Mouse (Mus musculus) adrenal gland, adult 18-20 months (tissue): ENCODE results near the gene Fbxw4. TPM values are rescaled to one million over a fixed set of nuclear protein-coding genes. Genes with fewer than 3 reads are reported as not detected.

ENCODE experiments used
- DNase-seq, 2 experiments: peaks; one replicate each; pipeline ENCODE4 v3.0.0; 2021 to 2022; ENCODE audit warnings: low spot score in 2 of 2
- long read RNA-seq, 2 experiments: library from polyadenylated mRNA; stranded (forward); transcript quantifications; one replicate each; pipeline ENCODE4 v2.0.0; 2021
- total RNA-seq, 2 experiments: library from RNA; stranded (reverse); gene quantifications; 1 replicate in 1 of 2; 2 replicates in 1 of 2; pipeline ENCODE4 v1.2.3; 2021

The Fbxw4 gene
- total RNA-seq, result 10 to 100 TPM; 30.9 to 47.7 TPM
- long read RNA-seq, experiment 1, transcript Fbxw4-201 (9 exons, 2,068 nt), result major isoform, 17 of 35 reads
- long read RNA-seq, experiment 1, partial matches to known transcripts, result 1 of 35 reads
- long read RNA-seq, experiment 1, other reads (novel, unspliced or antisense), result 16 of 35 reads
- long read RNA-seq, experiment 2, transcript Fbxw4-201 (9 exons, 2,068 nt), result major isoform, 39 of 63 reads
- long read RNA-seq, experiment 2, partial matches to known transcripts, result 2 of 63 reads
- long read RNA-seq, experiment 2, other reads (novel, unspliced or antisense), result 19 of 63 reads

DNA sequence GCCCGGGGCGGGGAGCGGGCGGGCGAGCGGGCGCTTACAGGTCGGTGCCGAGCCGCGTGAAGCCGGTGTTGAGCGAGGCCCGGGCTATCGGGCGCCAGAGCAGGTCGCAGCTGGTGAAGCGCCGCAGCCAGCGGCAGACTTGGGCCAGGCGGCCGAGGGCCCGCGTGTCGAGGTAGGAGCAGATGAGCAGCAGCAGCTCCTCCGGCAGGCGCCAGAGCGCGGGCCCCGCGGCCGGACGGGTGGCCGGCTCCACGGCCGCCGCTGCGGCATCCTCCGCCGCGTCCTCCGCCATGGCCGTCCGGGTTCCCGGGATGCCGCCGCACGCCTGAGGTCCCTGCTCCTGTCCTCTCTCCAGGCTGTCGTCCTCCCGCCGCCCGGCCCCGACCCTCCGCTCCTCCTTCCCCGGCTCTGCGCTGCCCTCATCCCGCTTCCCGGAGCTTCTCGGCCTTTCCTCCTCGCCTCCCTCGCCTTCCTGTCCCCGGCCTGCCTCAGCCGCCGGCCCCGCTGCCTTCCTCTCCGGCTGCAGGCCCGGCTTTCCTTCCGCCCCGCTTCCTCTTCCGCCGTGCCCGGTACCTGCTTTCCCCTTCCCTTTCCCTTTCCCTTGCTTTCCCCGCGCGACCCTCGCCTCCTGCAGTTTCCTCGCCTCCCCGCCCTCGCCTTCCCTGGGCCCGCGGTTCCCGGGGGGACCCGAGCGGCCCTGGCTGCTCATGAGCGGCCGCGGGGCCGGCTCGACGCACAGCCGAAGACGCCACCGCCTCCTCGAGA lies at the start of gene Fbxw4:
Gene Fbxw4 (minus strand): TSS at position 575 of the 765 bp plus-strand sequence.
- peak; percentile 74 to 76 for DNase-seq

DNA sequence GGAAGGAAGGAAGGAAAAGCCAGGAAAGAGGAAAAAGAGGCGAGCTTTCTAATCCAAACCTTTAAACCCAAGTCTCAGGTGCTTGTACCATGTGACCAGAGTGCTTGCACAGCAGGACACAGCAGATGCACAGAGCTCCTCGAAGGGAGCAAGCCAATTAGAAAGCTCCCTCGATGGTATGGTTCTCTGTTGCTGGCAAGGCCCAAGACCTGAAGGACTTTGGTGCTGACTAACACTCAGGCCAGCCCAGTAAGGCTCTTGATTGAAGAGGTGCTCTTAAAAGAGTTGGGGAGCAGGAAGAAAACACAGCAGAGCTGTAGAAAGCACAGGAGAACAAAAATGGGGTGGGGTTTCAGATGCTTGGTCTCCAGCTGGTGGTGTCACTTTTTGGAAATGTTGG lies 48.6 kb upstream of the Fbxw4 start:
- no peak for DNase-seq

DNA sequence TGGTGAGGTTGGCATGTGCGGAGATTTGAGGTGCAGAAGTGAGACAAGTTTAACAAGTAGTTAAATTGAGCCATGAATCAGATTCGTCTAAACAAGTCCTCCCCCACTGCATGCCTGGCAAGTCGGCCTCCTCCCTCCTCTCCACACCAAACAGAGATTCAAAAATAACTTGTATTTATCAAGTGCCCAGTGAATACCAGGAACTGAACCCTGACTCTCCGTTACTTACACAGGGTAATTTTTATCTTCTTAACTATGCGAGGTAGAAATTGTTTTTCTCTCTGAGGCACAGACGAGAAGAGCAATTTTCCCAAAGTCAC lies 36.1 kb upstream of the Fbxw4 start:
- no peak for DNase-seq

DNA sequence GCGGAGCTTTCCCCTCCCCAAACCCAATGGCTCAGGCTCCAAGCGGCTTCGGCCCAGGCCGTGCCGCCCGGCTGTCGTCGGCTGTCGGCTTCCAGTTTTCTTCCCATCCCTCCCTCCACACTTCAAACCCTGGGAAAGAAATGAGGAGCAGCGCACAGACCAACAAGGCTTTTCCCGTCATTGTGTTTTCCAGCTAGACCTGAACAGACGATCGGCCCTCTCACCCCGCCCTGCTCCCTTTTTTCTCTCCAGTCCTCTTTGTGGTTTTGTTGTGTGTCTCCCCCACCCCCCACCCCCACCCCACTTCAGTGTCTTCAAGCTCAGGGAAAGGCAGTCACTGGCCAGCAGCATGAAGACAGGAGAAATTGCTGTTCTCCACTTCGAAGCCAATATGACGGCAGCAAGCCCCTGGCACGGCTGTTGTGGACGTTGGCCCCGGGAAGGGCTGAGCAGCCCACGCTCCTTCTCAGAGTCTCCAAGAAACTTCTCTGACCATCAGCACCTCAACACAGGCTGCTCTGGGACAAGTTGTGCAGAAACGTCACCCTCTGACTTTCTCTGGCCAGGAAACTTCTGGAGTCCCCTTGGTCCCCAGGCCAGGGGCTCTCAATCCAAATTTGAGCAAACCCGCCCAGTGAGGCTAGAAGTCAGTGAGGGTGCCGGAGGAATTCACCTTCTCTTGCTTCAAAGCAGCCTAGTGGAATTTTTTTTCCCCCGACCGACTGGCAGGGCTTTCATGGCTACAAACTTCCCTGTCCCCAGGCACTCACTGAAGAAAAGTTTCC lies 35.6 kb upstream of the Fbxw4 start:
- no peak for DNase-seq

DNA sequence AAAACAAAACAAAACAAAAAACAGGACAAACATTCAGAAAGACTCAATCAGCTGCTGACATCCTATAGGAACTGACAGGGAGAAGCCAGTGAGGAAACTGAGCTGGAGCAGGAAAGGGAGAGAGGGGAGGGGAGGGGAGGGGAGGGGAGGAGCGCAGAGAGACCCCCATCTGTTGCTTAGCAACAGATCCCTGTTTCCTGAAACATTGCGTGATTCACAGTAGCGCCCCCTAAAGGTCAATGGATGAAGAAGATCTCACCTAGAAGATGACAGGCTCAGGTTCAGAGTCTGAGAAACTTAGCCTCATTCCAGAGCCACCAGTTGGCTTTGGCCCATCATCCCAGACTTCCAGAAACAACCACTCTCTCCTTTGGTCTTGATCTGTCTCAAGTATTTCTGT lies 33.9 kb upstream of the Fbxw4 start:
- DNase-seq, result no peak

DNA sequence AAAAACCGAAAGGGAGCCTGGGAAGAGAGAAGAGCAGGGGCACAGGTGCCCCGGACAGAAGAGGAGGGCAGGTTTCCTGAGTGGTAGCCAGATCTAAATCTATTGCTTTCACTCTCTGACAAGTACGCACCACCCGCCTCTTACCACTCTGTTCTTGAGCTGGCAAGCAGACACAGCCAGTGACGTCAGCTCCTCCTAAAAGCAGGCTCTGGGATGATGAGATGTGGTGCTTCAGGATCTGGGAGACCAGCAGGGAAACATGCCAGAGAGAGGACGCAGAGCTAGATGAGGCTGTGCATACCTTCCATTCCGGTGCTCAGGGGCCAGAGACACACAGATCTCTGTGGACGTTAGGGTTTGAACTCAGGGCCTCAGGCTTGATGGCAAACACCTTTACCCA lies 32.1 kb upstream of the Fbxw4 start:
- no peak for DNase-seq

DNA sequence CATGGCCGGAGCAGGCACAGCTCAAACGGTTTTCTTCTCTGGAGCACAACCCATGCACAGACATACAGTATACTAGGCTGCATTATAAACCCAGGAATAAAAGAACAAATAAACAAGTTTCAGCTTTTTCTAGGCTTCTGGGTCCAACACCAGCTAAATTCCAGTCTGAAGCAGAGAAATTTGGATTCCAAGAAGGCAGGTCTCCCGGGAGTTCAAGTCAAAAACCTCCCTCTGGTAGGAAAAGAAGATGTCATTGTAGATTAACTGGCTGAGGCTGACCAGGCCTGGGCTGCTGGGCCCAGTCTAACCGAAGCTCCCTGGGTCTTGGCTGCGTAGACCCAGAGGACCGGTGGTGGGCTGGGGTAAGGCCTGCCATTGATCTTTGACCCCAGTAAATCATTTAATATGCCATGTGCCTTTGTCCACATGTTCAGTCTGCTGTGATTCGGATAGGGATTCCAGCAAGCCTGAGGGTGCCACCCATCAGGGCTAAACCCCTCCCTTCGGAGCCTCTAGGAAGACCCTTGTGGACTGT lies 31.0 kb upstream of the Fbxw4 start:
- DNase-seq, result no peak

DNA sequence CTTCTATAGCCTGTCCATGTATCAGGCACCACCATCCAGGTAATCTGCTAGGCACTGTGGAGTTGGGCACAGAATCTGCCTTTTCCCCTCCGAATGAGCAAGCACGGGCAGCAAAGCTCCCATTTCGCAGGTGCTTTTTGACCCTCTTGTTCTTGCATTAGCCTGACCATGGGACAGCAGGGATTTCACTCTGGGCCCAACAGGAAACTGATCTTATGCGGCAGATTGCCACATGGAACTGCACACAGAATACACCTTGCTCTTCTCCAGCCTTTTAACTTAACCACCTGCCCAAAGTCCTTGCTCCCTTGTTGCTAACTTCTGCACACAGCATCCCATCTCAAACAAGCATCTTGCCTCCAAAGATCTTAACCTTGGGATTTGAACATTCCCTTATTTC lies 26.9 kb upstream of the Fbxw4 start:
- DNase-seq, result no peak

DNA sequence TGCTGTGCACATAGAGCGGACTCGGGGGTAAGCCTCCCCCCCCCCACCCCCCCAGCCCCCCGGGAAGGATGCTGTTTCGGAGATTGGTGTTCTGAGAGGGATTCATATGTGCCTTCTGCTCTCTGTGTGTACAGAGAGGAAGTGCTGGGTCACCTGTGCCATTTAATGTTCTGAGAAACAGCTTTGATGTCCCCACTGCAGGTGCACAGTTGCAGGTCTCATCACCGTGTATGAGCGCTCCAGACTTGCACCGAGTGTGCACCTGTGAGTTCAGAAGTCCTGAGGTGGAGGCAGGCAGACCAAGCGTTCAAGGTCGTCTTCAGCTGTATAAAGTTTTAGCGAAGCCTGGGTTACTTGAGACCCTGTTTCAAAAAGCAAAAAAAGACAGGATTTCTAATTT lies 23.6 kb upstream of the Fbxw4 start:
- no peak for DNase-seq

DNA sequence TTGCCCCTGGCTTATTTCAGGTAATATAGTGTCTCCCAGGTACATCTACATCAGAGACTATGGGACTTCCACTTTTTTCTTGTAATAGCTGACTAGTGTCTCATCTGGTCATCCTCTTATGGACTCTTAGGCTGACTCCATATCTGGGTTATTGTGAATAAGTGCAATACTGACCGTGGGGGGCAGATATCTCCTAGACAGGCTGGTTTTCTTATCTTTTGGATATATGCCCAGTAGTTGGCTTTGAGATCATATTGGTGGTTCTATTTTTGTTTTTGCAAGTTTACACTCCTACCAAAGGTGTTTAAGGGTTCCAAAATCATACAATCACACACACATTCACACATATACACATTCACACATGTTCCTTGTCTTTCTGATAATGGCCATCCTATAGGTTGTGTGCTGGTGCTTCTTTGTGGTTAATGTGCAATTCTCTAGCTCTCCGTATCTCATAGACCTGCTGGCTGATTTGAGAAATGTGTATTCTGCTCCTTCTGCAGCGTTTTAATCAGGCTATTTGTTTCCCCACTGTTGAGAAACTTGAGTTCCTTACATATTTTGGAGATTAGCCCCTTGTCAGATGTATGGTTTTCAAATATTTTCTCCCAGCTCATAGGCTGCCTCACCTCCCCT lies 20.5 kb upstream of the Fbxw4 start:
- DNase-seq, result no peak

DNA sequence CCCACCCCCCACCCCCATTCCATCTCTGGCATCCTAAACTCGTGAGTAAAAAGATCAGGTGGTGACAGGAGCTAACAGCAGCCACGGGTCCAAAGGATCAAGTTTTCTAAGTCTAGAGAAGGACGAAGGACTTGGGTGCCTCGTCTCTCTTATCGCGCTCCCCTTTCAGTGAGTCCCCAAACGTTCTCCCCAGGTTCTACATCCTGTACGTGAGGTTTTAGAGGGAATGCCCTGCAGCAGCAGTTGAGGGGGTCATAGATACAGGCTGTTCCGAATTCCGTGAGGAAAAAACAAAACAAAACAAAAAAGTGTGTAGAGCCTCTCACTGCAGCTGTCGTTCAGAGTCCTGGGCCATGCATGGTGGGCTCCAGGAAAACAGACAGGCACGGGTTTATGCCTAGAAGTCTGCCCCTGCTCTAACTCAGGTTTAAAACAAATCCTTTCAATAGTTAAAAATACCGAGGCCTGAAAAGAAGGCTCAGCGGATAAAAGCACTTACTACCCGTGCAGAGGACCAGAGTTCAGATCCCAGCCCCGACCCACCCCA lies 16.7 kb upstream of the Fbxw4 start:
- DNase-seq, result no peak

DNA sequence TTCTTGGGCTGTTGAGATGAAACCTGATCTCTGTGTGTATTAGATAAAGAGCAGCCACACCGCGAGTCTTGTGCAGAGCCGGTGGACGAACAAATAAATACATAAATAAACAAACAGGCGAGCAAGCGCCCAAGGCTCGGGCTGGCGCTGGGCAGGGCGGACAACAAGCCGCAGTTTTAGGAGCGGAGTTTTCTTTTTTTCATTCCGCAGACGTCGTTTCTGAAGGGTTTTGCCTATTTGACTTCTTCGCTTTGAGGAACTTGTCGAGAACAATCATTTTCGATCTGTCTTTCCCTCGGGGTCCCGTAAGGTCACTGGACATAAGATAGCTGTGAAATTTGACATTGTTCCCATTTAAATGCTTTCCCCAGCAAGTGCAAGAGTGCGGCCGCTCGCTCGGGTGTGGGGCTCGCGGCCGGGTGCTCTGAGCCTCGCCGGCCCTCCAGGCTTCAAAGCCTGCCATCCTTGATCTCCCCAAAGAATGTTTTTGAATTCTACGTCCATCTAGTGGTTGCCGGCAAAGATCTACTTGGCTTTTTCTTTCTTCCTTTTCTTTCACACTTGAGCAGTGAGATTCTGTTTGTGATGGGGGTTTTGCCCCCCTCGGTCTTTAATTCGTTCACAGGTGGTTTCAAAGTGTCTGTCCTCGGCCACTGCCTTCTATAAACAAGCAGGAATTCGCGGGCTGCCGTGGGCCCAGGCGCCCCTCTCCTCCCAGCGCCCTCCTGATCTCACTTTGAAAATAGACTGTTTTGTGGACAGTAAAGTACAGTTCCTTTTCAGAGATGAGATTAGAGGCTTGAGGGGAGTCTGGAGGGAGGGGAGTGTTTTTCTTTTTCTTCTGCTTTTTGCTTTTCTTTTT lies 15.8 kb upstream of the Fbxw4 start:
- peak in 1 of 2 experiments; percentile 6 for DNase-seq

DNA sequence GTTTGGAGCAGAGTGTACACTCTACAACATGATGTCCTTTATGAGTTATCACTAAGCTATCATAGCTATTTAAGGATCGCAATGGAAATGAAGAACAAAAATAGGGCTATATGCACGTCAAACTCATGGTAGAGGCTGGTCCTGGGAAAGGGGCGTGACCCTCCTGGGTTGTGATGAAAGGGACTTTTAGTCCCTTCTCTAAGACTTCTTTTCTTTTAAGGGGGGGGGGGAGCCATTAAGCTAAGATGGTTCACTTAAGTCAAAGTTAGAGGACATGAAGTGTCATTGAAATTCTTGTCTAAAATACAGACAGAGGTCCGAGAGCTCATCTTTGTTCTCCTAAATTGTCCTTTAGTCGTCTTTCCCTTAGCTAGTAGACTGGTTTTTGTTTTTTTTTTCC lies 15.1 kb upstream of the Fbxw4 start:
- no peak for DNase-seq

DNA sequence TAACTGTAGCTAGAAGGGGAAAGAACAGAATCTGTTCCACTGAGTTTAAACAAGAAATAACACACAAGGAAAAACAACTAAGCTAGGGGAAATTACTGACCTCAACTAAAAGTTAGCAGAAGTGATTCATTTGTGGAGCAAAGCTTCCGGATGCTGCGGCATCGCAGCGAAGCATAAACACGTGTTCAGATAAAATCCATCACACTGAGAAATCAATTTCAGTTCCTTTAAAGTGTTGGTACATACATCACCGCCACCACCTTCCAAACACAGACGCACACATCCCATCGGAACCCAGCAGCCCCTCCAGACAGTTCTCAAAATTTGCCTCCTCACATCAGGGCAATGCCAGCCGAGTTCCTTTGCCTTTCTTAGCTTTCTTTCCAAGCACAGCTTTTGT lies 12.9 kb upstream of the Fbxw4 start:
- DNase-seq, result no peak

DNA sequence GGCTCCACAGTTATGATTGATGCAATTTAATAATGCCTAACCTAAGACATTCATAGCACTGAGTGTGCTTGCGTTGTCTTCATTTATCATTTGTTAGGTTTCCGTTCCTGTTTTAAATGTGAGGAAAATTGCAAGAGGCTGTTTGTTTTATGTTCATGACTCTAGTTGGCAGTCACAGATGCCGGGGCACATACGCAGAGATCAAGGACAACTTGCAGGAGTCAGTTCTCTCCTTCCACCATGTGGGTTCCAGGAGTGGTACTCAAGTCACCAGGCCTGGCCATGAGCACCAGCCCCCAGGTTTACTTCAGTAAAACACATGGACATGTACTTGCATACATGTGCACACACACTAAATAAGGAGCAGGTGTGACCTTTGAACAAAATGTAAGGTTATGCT lies 8.9 kb upstream of the Fbxw4 start:
- DNase-seq, result no peak

DNA sequence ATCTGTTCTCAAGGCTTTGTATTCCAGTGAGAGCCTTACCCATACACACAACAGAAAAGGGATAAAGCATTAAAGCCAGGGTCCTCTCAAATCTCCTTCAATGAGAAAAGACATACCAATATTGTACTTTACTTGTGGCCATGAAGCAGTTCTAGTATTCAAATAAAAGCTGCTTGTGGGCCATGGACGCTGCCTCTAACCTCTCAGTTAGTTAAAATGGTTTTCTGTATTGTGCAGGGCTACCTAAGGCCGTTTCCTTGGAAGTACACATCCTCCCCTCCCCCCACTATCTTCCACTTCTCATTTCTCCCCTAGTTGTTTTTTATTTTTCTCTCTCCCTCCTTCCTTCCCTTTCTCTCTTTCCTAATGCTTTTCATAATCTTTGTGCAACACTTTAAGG lies 3.7 kb upstream of the Fbxw4 start:
- DNase-seq, result no peak

DNA sequence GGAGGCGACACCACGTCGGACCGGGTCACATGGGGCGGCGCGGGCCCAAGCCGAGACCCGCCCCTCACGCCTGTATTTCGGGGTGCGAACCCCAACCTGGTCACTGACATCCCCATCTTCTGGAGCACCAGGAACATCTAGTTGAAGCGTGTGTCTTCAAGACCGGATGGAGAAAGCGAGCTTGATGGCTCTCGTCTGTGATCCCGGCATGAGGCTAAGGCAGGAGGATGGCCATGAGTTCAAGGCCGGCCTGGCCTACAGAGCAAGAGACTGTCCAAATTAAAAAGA lies 335 bp upstream of the Fbxw4 start:
- no peak for DNase-seq

DNA sequence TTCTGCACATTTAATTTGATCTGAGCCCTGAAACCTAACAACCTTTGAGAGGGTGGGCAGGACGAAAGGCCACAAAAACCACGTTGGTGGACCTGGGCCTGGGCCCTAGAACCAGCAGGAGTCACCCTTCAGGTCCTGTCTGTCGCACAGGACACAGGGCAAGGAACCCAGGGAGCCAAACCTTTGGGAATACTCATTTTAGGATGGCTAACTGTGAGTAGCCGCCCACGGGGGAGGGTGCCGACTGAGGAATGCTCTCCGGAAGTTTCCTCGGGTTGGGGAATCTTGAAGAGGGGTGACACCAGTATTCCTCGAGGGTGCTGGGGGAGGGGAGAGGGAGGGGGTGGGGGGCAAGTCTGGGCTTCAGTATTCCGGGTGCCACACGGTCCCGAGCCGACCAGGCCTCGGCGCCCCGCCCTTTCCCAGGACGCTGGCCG lies 793 bp downstream of the Fbxw4 start:
- DNase-seq, result no peak

DNA sequence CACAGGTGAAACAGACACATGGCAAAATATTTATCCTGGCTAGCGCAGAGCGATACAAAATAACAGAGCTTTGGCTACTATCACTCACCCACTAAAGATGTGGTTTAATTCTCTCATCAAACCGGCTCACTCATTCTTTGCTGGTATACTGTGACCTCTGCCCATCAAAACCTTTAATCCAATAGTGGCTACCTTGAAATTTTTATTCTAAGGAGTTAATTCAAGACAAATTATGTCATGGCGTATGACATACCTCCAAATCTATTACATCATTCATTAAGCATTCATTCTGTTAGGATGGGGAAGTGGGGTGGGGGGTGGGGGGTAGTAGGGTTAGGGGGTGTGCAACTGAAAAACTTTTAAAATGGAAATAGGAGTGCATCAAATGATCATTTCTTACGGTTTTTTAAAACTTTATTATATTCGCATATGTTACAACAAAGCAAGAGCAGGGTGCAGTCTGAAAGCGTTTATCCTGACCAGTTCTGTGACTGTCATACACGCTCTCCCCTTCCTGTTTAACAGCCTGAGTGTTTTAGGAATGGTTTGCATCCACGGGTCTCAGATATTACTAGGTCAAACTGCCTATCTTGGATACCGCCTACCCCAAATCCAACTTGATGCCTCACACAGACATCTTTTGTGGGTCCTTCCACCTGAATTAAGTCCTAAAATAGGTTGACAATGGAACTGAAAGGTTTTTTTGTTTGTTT lies 1.4 kb downstream of the Fbxw4 start:
- no peak for DNase-seq

DNA sequence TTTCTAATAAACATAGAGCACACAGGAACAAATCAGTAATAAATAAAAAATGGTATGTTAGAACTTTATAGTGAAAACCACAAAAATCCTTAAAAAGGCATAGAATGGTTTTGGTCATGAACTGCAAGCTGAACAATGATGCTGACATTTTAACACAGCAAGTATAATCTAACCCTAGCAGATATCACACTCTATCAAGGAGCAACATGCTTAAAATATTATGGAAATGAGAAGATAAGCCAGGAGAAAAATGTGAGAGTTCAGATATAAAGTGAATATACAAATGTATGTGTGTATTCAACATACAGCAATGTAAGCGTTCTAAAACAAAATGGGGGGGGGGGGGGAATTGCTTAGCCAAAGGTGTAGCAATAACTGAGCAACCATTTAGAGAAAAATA lies 2.3 kb downstream of the Fbxw4 start:
- DNase-seq, result no peak
